Mouse (Mus musculus): ENCODE data around the gene Mon2. TPM values are rescaled to one million over a fixed set of nuclear protein-coding genes. Genes with fewer than 3 reads are reported as not detected.

Gene Mon2
- 61.6 and 81.9 TPM in 2 replicates for polyA plus RNA-seq (2012; rRNA removed; ENCODE audit: low replicate concordance)

GRCm38 (mm10) chr10:123076245-123077023, at the start of gene Mon2:
TSS of gene Mon2 (minus strand) at chr10:123076505.

Other genes with a start within 250 kb of the Mon2 start
- gene Usp15, start 120.5 kb upstream of the Mon2 start, polyA plus RNA-seq (2012; rRNA removed; ENCODE audit: low replicate concordance): 9.4 and 11.7 TPM in 2 replicates
- gene Fam19a2, start 187.5 kb upstream of the Mon2 start, polyA plus RNA-seq (2012; rRNA removed; ENCODE audit: low replicate concordance): 0.05 TPM in 1 of 2 replicates, not detected in the other

Measured in subcutaneous adipose tissue, adult 2 months (tissue).